Mouse (Mus musculus) right cerebral cortex, postnatal 14 days (tissue): Measurements from ENCODE around the gene Adam25.
"Not testable (repeated sequence)": the region's sequence is repeated elsewhere in the genome, so short reads cannot be mapped to it uniquely, and the experiment has no call there.

ENCODE experiments used
- DNase-seq: peaks from one replicate; pipeline ENCODE4 v3.0.0; 2022

Adam25 gene

GRCm38 (mm10) chr8:40751908-40752307 lies at the start of gene Adam25:
Adam25 (plus strand) TSS chr8:40752208.
- not testable (repeated sequence) for DNase-seq

- not testable (repeated sequence) for DNase-seq
These were observed 36.6 kb upstream of the Adam25 start for GRCm38 (mm10) chr8:40715406-40715805.

DNA sequence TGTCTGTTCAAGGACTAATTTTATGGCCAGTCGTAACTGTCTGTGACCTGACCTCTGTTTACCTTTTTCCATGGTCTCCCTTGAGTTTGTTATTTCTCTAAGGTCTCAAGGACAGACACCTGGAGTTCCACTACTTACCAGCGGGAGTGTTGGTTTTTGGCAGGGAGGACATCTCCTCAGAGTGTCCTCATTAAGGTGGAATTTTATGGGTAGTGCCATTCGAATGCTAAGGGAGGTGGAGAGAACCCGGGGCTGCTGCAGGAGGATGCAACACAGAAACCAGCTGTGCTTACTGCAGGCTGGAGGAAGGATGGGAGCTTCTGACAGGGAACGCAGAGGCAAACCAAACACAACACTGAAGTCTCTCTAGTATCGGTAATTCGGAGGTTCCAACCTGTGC lies 36.0 kb upstream of the Adam25 start:
- DNase-seq: no peak

- no peak for DNase-seq
These were observed 31.3 kb downstream of the Adam25 start for GRCm38 (mm10) chr8:40783320-40783719.

- not testable (repeated sequence) for DNase-seq
These were observed 41.0 kb downstream of the Adam25 start, which contains the start of gene Adam20 for GRCm38 (mm10) chr8:40792973-40793372. Adam20 (plus strand) TSS chr8:40793273.

DNA sequence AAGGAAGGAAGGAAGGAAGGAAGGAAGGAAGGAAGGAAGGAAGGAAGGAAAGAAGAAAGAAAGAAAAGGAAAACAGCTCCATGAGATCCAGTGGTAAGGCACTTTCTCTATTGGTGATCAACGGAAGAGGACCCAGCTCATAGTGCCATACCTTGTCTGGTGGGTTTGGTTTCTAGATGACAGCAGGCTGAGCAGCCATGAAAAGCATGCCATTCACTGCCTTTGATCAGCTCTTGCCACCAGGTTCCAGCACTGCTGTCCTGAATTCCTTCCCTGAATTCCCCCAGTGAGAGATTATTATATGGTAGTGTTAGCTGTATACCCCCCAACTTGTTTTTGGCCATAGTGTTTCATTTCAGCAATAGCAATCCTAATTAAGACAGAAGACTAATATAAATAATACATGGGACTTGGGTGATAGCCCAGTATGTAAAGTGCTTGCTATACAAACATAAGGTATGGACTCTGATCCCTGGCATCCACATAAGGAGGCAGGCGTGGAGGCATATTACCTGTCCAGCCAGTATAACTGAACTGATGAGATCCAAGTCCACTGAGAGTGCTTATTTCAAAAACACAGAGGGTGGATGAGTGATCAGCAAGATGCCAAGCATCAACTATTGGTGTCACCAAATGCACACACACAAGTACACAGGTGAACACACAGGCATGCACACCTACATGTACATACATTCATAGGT lies 51.5 kb downstream of the Adam25 start:
- no peak for DNase-seq
